Mouse (Mus musculus) heart, postnatal 0 days (tissue): ENCODE measurements around the gene Rbfox1. TPM values are rescaled to one million over a fixed set of nuclear protein-coding genes. Genes with fewer than 3 reads are reported as not detected.

Experiments
- ATAC-seq: fragments of 200-750 bp; cut with Nextera tagmentation; 2 replicates; pipeline ENCODE4 v1.8.0; 2017; ENCODE audit warnings: low read depth, moderate number of reproducible peaks, moderate library complexity; ENCODE audit not compliant: insufficient read depth
- DNase-seq: peaks from one replicate; pipeline ENCODE4 v3.0.0-alpha.2; 2016; ENCODE audit warnings: low spot score
- H3K27ac ChIP-seq: fragments of 300-500 bp; sonication (generic); 2 replicates; pipeline ENCODE4 v1.5.1; 2014; ENCODE audit warnings: low read depth, mild to moderate bottlenecking
- H3K27me3 ChIP-seq: fragments of 300-500 bp; sonication (generic); 2 replicates; pipeline ENCODE4 v1.6.1; 2014; ENCODE audit warnings: low read length, mixed read lengths; ENCODE audit not compliant: control insufficient read depth, insufficient read depth
- H3K36me3 ChIP-seq: fragments of 300-500 bp; sonication (generic); replicated peaks from 2 replicates; pipeline ENCODE4 v1.6.1; 2014; ENCODE audit warnings: low read length, mixed read lengths; ENCODE audit not compliant: control insufficient read depth, insufficient read depth
- H3K4me1 ChIP-seq: fragments of 300-500 bp; sonication (generic); 2 replicates; pipeline ENCODE4 v1.6.1; 2014; ENCODE audit warnings: antibody characterized with exemption; ENCODE audit not compliant: control insufficient read depth, insufficient read depth
- H3K4me2 ChIP-seq: fragments of 300-500 bp; sonication (generic); 2 replicates; pipeline ENCODE4 v1.6.1; 2014; ENCODE audit warnings: low read depth, mild to moderate bottlenecking, low read length, moderate library complexity
- H3K4me3 ChIP-seq: fragments of 300-500 bp; sonication (generic); 2 replicates; pipeline ENCODE4 v1.5.1; 2014; ENCODE audit warnings: low read depth, low read length
- H3K9ac ChIP-seq: fragments of 300-500 bp; sonication (generic); replicated peaks from 2 replicates; pipeline ENCODE4 v1.6.1; 2014; ENCODE audit warnings: low read depth, low read length, mixed read lengths
- H3K9me3 ChIP-seq: fragments of 300-500 bp; sonication (generic); replicated peaks from 2 replicates; pipeline ENCODE4 v1.6.1; 2016; ENCODE audit warnings: low read length; ENCODE audit not compliant: control insufficient read depth
- CTCF ChIP-seq: IDR thresholded peaks from 2 replicates; pipeline ENCODE4 v1.5.1; 2016; ENCODE audit warnings: antibody characterized with exemption, control low read depth, low read depth
- EP300 ChIP-seq: IDR thresholded peaks from 2 replicates; pipeline ENCODE4 v1.6.1; 2016; ENCODE audit warnings: antibody characterized with exemption, low read depth
- WGBS: fragments of 180-500 bp; shearing (Covaris S2); extraction: QIAGEN DNeasy Blood & Tissue Kit; methylation state at CpG from one replicate; pipeline ENCODE4 v1.1.7; 2014; 5-methylcytosine and 5-hydroxymethylcytosine counted together
- polyA plus RNA-seq: library from polyadenylated mRNA; unstranded; fragments of >200 nt; fragmentation: Nextera tagmentation; extraction: Ambion mirVana; gene quantifications from 2 replicates; pipeline ENCODE4 v1.2.1, GENCODE M21; 2015
- total RNA-seq: library from RNA; depleted of rRNA; stranded (reverse); fragments of >200 nt; gene quantifications from 2 replicates; pipeline ENCODE4 v1.2.3, GENCODE M21; 2014; ENCODE audit warnings: low replicate concordance

Gene Rbfox1
- total and polyA plus RNA-seq, 2 experiments from 2014 or later: 6.0 to 15.3 TPM

DNA sequence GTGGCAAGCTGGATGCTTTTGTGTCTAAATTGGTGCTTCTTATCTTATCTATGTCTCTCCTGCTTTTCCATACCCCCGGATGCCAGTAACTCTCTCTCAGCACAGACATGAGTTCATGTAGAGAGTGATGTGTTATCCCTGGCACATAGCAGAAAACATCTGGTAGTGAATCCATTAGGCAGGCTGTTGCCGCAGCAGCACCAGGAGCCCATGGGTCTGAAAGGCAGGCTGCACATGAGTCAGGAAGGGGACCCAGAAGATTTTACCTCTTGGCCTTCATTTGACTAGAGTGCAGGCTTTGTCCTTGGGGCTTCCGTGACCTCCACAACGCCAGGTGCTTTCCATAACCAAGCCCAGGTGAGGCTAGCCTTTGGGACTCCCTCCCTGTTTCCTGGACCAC lies 1278.5 kb downstream of the Rbfox1 start:
- H3K27ac ChIP-seq: no peak overlapping the region
- H3K27me3 ChIP-seq: no peaks in the 10 kb centered on the region

DNA sequence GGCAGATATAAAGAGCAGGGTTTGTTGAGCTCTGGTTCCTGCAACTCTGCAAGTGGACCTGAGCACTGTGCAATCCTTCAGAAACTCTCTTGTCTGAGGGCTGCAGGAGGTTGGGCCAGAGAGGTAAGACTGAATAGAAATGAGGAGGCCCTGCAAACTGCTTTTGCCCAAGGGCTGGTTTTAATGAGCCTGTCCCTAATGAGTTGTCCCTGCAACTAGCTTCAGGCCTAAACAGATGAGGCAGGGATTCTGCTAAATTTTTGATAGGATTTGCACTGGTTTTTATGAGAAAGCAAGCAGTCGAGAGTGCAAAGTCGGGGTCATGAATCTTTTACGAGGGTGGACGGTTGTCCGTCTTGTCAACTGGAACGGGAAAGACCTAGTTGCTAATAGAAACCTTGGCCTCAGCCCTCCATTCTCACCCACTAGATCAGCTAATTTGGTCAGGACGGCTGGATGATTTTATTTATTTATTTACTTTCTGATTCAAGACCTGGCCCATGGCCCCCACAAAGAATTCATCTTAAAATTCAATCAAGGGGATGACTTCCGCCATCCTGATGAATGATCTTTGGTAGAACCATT lies 1279.1 kb downstream of the Rbfox1 start:
- H3K27ac ChIP-seq: no peak overlapping the region
- no peak for ATAC-seq
- H3K4me1 ChIP-seq: peaks cover 9% of the 10 kb centered on the region; the same call in 1 of the 2 replicates
- H3K27me3 ChIP-seq: no peaks in the 10 kb centered on the region
- no peak overlapping the region for H3K4me3 ChIP-seq
- 94% methylated on average over 8 of the region's 8 CpGs for WGBS
- H3K4me2 ChIP-seq: no peak overlapping the region
- no peak for DNase-seq
- H3K36me3 ChIP-seq: no peaks in the 10 kb centered on the region
- no peaks in the 10 kb centered on the region for H3K9me3 ChIP-seq
- TF ChIP-seq EP300 (no peak), CTCF (no peak)
- no peak overlapping the region for H3K9ac ChIP-seq

More for the DNA sequence above, 1278.5 kb downstream of the Rbfox1 start:
- DNase-seq: no peak
- Histone ChIP-seq H3K9me3 (no peaks in the 10 kb centered on the region), H3K4me1 (peaks cover 9% of the 10 kb centered on the region; the same call in 1 of the 2 replicates), H3K9ac (no peak overlapping the region), H3K4me3 (no peak overlapping the region), H3K36me3 (no peaks in the 10 kb centered on the region), H3K4me2 (no peak overlapping the region)
- 45% methylated on average over 4 of the region's 4 CpGs for WGBS
- TF ChIP-seq CTCF (no peak), EP300 (no peak)
- no peak for ATAC-seq

DNA sequence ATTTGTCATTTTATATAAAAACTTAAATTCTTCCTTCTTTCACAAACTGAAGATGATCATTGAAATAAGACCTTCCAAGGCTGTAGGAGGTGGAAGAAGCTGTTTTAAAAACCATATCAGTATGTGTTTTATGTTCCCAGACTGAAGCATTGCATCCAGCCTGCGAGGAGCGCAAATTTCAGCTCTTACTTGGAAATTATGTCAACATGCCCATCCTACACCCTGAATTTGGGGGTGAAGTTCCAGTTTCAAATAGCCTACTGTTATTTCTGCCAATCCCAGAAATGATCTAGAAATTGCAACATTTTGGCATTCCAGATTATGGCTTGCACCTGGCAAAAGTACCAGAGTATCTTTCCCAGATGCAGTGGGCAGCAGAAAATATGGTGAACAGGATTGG lies 1290.8 kb downstream of the Rbfox1 start:
- TF ChIP-seq CTCF (no peak), EP300 (no peak)
- WGBS: 95% methylated on average over 2 of the region's 2 CpGs
- no peak for ATAC-seq

DNA sequence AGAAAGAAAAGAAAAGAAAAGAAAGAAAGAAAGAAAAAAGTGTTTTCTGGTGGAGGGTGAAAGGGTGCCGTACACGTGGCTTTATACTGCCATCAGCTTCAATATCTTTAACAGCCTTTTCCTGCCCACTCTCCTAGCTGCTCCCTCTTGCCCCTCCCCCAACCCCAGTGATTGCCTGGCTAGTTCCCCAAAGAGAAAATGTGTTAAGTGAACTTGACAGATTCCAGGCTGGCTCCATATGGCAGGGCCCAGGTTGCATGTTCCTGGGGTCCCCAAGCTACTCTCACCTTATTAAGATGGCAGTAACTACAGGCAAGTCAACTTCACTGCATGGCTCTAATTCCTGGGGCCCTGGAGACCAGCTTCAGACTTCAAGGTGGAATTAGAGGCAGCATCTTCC lies 1302.6 kb downstream of the Rbfox1 start:
- no peak overlapping the region for H3K4me2 ChIP-seq
- no peak for DNase-seq
- no peak overlapping the region for H3K9ac ChIP-seq
- ATAC-seq: no peak
- no peak overlapping the region for H3K4me3 ChIP-seq
- no peaks in the 10 kb centered on the region for H3K36me3 ChIP-seq
- TF ChIP-seq EP300 (no peak), CTCF (no peak)
- no peaks in the 10 kb centered on the region for H3K4me1 ChIP-seq
- 37% methylated on average over 2 of the region's 2 CpGs for WGBS
- no peaks in the 10 kb centered on the region for H3K9me3 ChIP-seq
- H3K27me3 ChIP-seq: no peaks in the 10 kb centered on the region
- no peak overlapping the region for H3K27ac ChIP-seq

More for the DNA sequence above, 1290.8 kb downstream of the Rbfox1 start:
- no peak overlapping the region for H3K9ac ChIP-seq
- H3K4me3 ChIP-seq: no peak overlapping the region
- no peak for DNase-seq
- H3K9me3 ChIP-seq: no peaks in the 10 kb centered on the region
- no peaks in the 10 kb centered on the region for H3K27me3 ChIP-seq
- no peak overlapping the region for H3K27ac ChIP-seq
- H3K4me2 ChIP-seq: no peak overlapping the region
- H3K4me1 ChIP-seq: no peaks in the 10 kb centered on the region
- H3K36me3 ChIP-seq: no peaks in the 10 kb centered on the region

DNA sequence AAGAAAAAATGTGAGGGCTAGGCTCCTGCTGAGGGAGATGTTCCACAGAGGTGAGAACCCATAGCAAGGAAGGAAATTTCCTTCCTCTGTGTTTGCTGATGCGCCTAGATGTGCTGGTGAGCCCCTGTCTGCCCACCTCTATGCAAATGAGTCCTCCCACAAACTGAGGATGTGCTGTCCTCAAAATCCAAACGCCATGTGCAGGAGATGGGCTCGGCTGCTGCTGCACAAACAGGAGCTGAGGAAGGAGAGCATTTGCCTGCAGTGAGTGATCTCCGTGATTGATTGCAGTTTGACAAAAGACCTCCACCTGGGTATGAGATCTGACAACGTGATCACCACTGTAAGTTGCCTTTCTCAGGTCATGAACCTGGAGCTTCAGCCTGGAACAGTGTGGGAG lies 1308.4 kb downstream of the Rbfox1 start:
- no peak overlapping the region for H3K27ac ChIP-seq
- H3K9ac ChIP-seq: no peak overlapping the region
- DNase-seq (no peak), ATAC-seq (no peak)
- 58% methylated on average over 5 of the region's 5 CpGs for WGBS
- no peaks in the 10 kb centered on the region for H3K36me3 ChIP-seq
- no peaks in the 10 kb centered on the region for H3K9me3 ChIP-seq
- no peak overlapping the region for H3K4me2 ChIP-seq
- TF ChIP-seq EP300 (no peak), CTCF (no peak)
- H3K4me1 ChIP-seq: no peaks in the 10 kb centered on the region
- no peak overlapping the region for H3K4me3 ChIP-seq
- no peaks in the 10 kb centered on the region for H3K27me3 ChIP-seq

DNA sequence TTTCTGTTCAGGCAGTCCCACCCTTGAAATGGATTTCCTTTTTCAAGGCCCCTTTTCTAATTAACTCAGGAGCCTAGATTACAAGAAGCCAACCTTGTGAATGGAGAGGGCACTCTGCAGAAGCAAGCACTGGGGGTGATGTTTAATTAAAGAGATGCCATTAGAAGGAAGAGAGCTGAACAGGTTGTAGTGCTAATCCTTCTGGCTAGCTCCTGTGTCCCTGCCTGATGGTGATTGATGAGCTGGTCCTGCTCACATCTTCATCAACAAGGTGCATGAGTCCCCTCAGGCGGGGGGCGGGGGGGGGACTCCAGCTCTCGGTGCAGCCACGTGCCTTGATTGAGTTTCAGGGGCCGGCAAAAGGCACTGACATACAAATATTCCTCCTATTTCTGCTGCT lies 1312.8 kb downstream of the Rbfox1 start:
- H3K4me1 ChIP-seq: no peaks in the 10 kb centered on the region
- no peak overlapping the region for H3K9ac ChIP-seq
- no peak overlapping the region for H3K4me3 ChIP-seq
- TF ChIP-seq EP300 (no peak), CTCF (no peak)
- no peaks in the 10 kb centered on the region for H3K9me3 ChIP-seq
- 85% methylated on average over 5 of the region's 5 CpGs for WGBS
- H3K4me2 ChIP-seq: no peak overlapping the region
- ATAC-seq (no peak), DNase-seq (no peak)
- no peak overlapping the region for H3K27ac ChIP-seq
- no peaks in the 10 kb centered on the region for H3K27me3 ChIP-seq
- H3K36me3 ChIP-seq: no peaks in the 10 kb centered on the region
